Mouse (Mus musculus): ENCODE results near the gene Lalba. TPM values are rescaled to one million over a fixed set of nuclear protein-coding genes. Genes with fewer than 3 reads are reported as not detected.

The Lalba gene
- polyA plus RNA-seq, 1 experiment from 2014 or later = not detected

Small RNAs within 50 kb of the gene (microRNA-seq; reads per million reads assigned to microRNA genes)
- 0.90 reads per million for gene Mir1291

Other genes with a start within 250 kb of the Lalba start
- not detected in 2 replicates for gene Olfr286, start 248.3 kb downstream of the Lalba start, polyA plus RNA-seq (2016; fragmentation: Nextera tagmentation; extraction: Ambion mirVana)
- not detected in 2 replicates for gene H1fnt, start 225.4 kb downstream of the Lalba start, polyA plus RNA-seq (2016; fragmentation: Nextera tagmentation; extraction: Ambion mirVana)
- 0.47 and 0.58 TPM in 2 replicates for gene Zfp641, start 186.6 kb downstream of the Lalba start, polyA plus RNA-seq (2016; fragmentation: Nextera tagmentation; extraction: Ambion mirVana)
- gene Olfr285, start 165.4 kb downstream of the Lalba start, polyA plus RNA-seq (2016; fragmentation: Nextera tagmentation; extraction: Ambion mirVana) = not detected in 2 replicates
- not detected in 2 replicates for gene Olfr284, start 141.7 kb downstream of the Lalba start, polyA plus RNA-seq (2016; fragmentation: Nextera tagmentation; extraction: Ambion mirVana)
- gene Olfr283, start 101.8 kb downstream of the Lalba start, polyA plus RNA-seq (2016; fragmentation: Nextera tagmentation; extraction: Ambion mirVana) = not detected in 2 replicates
- gene Olfr282, start 51.5 kb downstream of the Lalba start, polyA plus RNA-seq (2016; fragmentation: Nextera tagmentation; extraction: Ambion mirVana) = not detected in 2 replicates
- not detected in 2 replicates for gene Olfr281, start 30.1 kb downstream of the Lalba start, polyA plus RNA-seq (2016; fragmentation: Nextera tagmentation; extraction: Ambion mirVana)
- gene OR5BS1P, start 12.8 kb downstream of the Lalba start, polyA plus RNA-seq (2016; fragmentation: Nextera tagmentation; extraction: Ambion mirVana) = not detected in 2 replicates
- not detected in 2 replicates for gene Olfr279, start 9.7 kb upstream of the Lalba start, polyA plus RNA-seq (2016; fragmentation: Nextera tagmentation; extraction: Ambion mirVana)
- gene Kansl2, start 51.5 kb upstream of the Lalba start, polyA plus RNA-seq (2016; fragmentation: Nextera tagmentation; extraction: Ambion mirVana) = 144 and 145 TPM in 2 replicates
- gene Ccnt1, start 88.2 kb upstream of the Lalba start, polyA plus RNA-seq (2016; fragmentation: Nextera tagmentation; extraction: Ambion mirVana) = 59.8 and 62.0 TPM in 2 replicates
- 0.29 TPM in 1 of 2 replicates, not detected in the other for gene 4930415O20Rik, start 88.3 kb upstream of the Lalba start, polyA plus RNA-seq (2016; fragmentation: Nextera tagmentation; extraction: Ambion mirVana)
- 9.4 and 11.9 TPM in 2 replicates for gene Adcy6, start 127.4 kb upstream of the Lalba start, polyA plus RNA-seq (2016; fragmentation: Nextera tagmentation; extraction: Ambion mirVana)
- gene Cacnb3, start 148.1 kb upstream of the Lalba start, polyA plus RNA-seq (2016; fragmentation: Nextera tagmentation; extraction: Ambion mirVana) = 19.9 and 21.7 TPM in 2 replicates
- 27.3 and 28.5 TPM in 2 replicates for gene Ddx23, start 180.2 kb upstream of the Lalba start, polyA plus RNA-seq (2016; fragmentation: Nextera tagmentation; extraction: Ambion mirVana)
- gene Rnd1, start 194.7 kb upstream of the Lalba start, polyA plus RNA-seq (2016; fragmentation: Nextera tagmentation; extraction: Ambion mirVana) = 1.8 and 2.2 TPM in 2 replicates
- gene Ccdc65, start 225.5 kb upstream of the Lalba start, polyA plus RNA-seq (2016; fragmentation: Nextera tagmentation; extraction: Ambion mirVana) = 0.86 and 0.90 TPM in 2 replicates
- gene Fkbp11, start 245.5 kb upstream of the Lalba start, polyA plus RNA-seq (2016; fragmentation: Nextera tagmentation; extraction: Ambion mirVana) = 16.7 and 17.1 TPM in 2 replicates

Data from forebrain, embryonic 10.5 days (tissue).